Mouse (Mus musculus) myocyte (in vitro differentiated cells): Measurements from ENCODE around the gene Igsf8. TPM values are rescaled to one million over a fixed set of nuclear protein-coding genes. Genes with fewer than 3 reads are reported as not detected.

Source experiments
- H3K27me3 ChIP-seq: one replicate; pipeline ENCODE4 v1.6.1; 2011; ENCODE audit not compliant: control insufficient read depth, insufficient read depth, insufficient read length
- H3K36me3 ChIP-seq: one replicate; pipeline ENCODE4 v1.6.1; 2011; ENCODE audit not compliant: control insufficient read depth, insufficient read depth
- H3K4me2 ChIP-seq: one replicate; pipeline ENCODE4 v1.6.1; 2011; ENCODE audit warnings: low read depth, control low read depth
- H3K4me3 ChIP-seq: one replicate; pipeline ENCODE4 v1.5.1; 2011; ENCODE audit warnings: mild to moderate bottlenecking, control low read depth, moderate library complexity
- H3K79me2 ChIP-seq: one replicate; pipeline ENCODE4 v1.6.1; 2011; ENCODE audit not compliant: control insufficient read depth, insufficient read depth
- H3ac ChIP-seq: one replicate; pipeline ENCODE4 v1.6.1; 2011; ENCODE audit not compliant: control insufficient read depth, insufficient read length
- CEBPB ChIP-seq: IDR thresholded peaks from 2 replicates; pipeline ENCODE4 v1.6.1; 2011; ENCODE audit warnings: mild to moderate bottlenecking, moderate library complexity; ENCODE audit not compliant: poor library complexity, insufficient read depth, severe bottlenecking
- E2F4 ChIP-seq: IDR thresholded peaks from one replicate; pipeline ENCODE4 v1.6.1; 2011; ENCODE audit warnings: mild to moderate bottlenecking, control low read depth, moderate library complexity; ENCODE audit not compliant: insufficient read depth
- MAX ChIP-seq: IDR thresholded peaks from one replicate; pipeline ENCODE4 v1.6.1; 2011; ENCODE audit warnings: low read depth, mild to moderate bottlenecking, control low read depth
- MYOD1 ChIP-seq, 3 experiments: IDR thresholded peaks; one replicate each; pipeline ENCODE4 v1.6.1; 2011; ENCODE audit warnings: control low read depth in 2 of 3, low read depth in 2 of 3, mild to moderate bottlenecking in 2 of 3, moderate library complexity in 1 of 3; ENCODE audit not compliant: insufficient read length in 2 of 3, control insufficient read depth in 1 of 3
- MYOG ChIP-seq, 3 experiments: IDR thresholded peaks; one replicate each; pipeline ENCODE4 v1.6.1; 2011; ENCODE audit warnings: control low read depth in 2 of 3, low read depth in 2 of 3, mild to moderate bottlenecking in 2 of 3; ENCODE audit not compliant: insufficient read length in 2 of 3, control insufficient read depth in 1 of 3, insufficient read depth in 1 of 3
- POLR2A ChIP-seq: IDR thresholded peaks from one replicate; pipeline ENCODE4 v1.6.1; 2011; ENCODE audit warnings: low read depth, mild to moderate bottlenecking, control low read depth, moderate library complexity; ENCODE audit not compliant: insufficient read length
- POLR2AphosphoS2 ChIP-seq: IDR thresholded peaks from one replicate; pipeline ENCODE4 v1.6.1; 2011; ENCODE audit warnings: low read depth, control low read depth; ENCODE audit not compliant: insufficient read length
- REST ChIP-seq: IDR thresholded peaks from one replicate; pipeline ENCODE4 v1.6.1; 2011; ENCODE audit warnings: mild to moderate bottlenecking, control low read depth, moderate library complexity; ENCODE audit not compliant: insufficient read depth, insufficient read length
- SRF ChIP-seq: IDR thresholded peaks from one replicate; pipeline ENCODE4 v1.6.1; 2011; ENCODE audit warnings: low read depth; ENCODE audit not compliant: control insufficient read depth, insufficient read length
- TCF12 ChIP-seq: IDR thresholded peaks from one replicate; pipeline ENCODE4 v1.6.1; 2011; ENCODE audit warnings: mild to moderate bottlenecking, control low read depth; ENCODE audit not compliant: poor library complexity, insufficient read depth, severe bottlenecking
- TCF3 ChIP-seq: IDR thresholded peaks from one replicate; pipeline ENCODE4 v1.6.1; 2011; ENCODE audit warnings: low read depth, control low read depth; ENCODE audit not compliant: insufficient read length
- USF1 ChIP-seq: IDR thresholded peaks from one replicate; pipeline ENCODE4 v1.6.1; 2011; ENCODE audit warnings: low read depth, mild to moderate bottlenecking, control low read depth, moderate library complexity
- polyA plus RNA-seq: library from polyadenylated mRNA; unstranded; fragments of >200 nt; fragmentation: generic; extraction: Trizol; gene quantifications from one replicate; pipeline ENCODE4 v1.2.1, GENCODE M21; 2012; ENCODE audit warnings: missing spikeins

Gene Igsf8
- polyA plus RNA-seq, 1 experiment = 79.7 TPM

DNA sequence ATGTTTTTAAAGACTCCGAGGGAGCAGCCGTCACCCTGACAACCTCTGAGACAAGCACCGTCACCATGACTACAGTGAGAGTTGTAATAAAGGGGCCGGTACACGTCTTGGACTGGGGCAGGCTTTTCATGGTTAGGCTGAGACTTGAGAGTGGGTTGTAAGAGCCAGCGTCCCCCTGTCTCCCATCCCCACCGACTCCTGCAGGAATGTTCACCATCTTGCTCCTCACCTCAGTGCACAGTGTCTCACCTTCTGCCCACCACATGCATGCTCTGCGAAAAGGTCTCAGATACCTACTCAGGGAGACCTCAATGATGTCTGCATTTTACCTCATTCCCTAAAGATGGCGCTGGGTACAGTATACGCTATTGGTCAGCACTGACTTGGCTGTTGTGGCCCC, 10.3 kb downstream of the Igsf8 start:
- Histone ChIP-seq H3ac (no peak overlapping the region), H3K4me2 (no peak overlapping the region), H3K4me3 (no peak overlapping the region), H3K27me3 (no peaks in the 10 kb centered on the region), H3K79me2 (no peaks in the 10 kb centered on the region), H3K36me3 (no peaks in the 10 kb centered on the region)
- TF ChIP-seq E2F4 (no peak), TCF12 (no peak), CEBPB (no peak), SRF (no peak), USF1 (no peak), MAX (no peak), POLR2AphosphoS2 (no peak), TCF3 (no peak), REST (no peak), MYOD1 (IDR thresholded peaks at IDR 0.05; ENCODE audit: control insufficient read depth in 1 of 3, insufficient read length in 2 of 3, low read depth in 2 of 3) (no peak), POLR2A (no peak), MYOG (IDR thresholded peaks at IDR 0.05; ENCODE audit: control insufficient read depth in 1 of 3, insufficient read depth in 1 of 3, insufficient read length in 2 of 3, low read depth in 2 of 3) (no peak)

DNA sequence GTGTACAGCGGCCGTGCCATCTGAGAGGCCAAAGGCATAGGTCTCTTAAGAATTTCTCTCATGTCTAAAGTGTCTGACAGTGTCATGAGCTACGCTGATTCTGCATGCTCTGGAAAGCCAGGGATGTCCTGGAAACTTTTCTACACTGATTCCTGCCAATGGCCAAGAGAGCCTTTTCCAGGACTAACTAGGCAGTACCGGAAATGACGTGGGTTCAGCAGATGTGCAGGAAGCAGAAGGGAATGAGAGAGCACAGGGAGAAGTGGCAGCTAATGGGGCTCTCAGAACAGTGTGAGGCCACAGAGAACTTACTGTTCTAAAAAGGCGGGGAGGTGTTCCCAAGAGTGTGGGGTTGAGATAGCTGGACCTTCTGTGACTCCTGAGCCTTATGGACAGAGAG, 11.9 kb downstream of the Igsf8 start:
- H3K27me3 ChIP-seq = no peaks in the 10 kb centered on the region
- H3ac ChIP-seq = no peak overlapping the region
- no peak overlapping the region for H3K4me2 ChIP-seq
- TF ChIP-seq TCF3 (no peak), POLR2A (no peak), CEBPB (no peak), TCF12 (no peak), E2F4 (no peak), USF1 (no peak), MYOG (IDR thresholded peaks at IDR 0.05; ENCODE audit: control insufficient read depth in 1 of 3, insufficient read depth in 1 of 3, insufficient read length in 2 of 3, low read depth in 2 of 3) (no peak), SRF (no peak), REST (no peak), POLR2AphosphoS2 (no peak), MAX (no peak), MYOD1 (IDR thresholded peaks at IDR 0.05; ENCODE audit: control insufficient read depth in 1 of 3, insufficient read length in 2 of 3, low read depth in 2 of 3) (no peak)
- no peaks in the 10 kb centered on the region for H3K79me2 ChIP-seq
- no peaks in the 10 kb centered on the region for H3K36me3 ChIP-seq
- H3K4me3 ChIP-seq = no peak overlapping the region

DNA sequence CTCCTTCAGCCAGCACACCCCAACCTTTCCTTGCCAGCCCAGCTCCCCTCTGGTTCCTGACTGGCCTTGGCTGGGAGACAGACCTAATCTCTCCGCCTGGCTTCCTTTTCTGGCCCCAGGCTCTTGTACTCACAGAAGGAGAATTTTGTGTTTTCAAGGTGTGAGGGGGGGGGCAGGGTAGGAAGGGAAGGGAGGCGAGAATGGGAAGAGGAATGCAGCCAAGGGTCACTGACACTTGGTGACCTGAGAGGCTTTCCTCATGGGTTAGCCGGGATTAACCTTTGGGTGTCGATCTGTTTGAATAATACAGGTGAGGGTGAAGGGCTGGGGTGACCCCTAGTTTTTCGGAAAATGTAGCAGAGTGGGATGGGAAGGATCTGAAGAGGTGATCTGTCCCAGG, 12.7 kb downstream of the Igsf8 start:
- no peak overlapping the region for H3K4me3 ChIP-seq
- H3K79me2 ChIP-seq = no peaks in the 10 kb centered on the region
- no peaks in the 10 kb centered on the region for H3K36me3 ChIP-seq
- H3K4me2 ChIP-seq = no peak overlapping the region
- no peaks in the 10 kb centered on the region for H3K27me3 ChIP-seq
- no peak for TF ChIP-seq USF1
- TF ChIP-seq TCF3 = no peak
- no peak for TF ChIP-seq MYOD1 (IDR thresholded peaks at IDR 0.05; ENCODE audit: control insufficient read depth in 1 of 3, insufficient read length in 2 of 3, low read depth in 2 of 3)
- no peak overlapping the region for H3ac ChIP-seq

DNA sequence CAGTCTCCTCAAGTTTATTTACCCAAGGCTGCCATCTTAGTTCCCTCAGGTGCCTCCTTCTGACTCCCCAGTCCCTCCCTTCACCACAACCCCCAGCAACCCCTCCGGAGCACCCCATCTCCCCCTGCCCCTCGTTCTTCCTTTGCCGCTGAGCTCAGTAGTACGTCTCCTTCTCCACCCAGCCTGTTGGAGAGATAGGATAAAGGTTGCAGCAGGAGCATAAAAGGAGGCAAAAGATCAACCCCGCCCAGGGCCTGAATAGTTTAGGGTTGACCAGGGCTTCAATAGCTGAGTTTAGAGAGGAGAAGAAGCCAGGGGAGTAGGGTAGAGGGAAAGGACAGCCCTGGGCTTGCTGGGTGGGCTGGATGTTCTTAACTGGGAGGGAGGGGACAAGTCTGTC, 13.1 kb downstream of the Igsf8 start:
- no peak overlapping the region for H3K4me2 ChIP-seq
- H3K36me3 ChIP-seq = no peaks in the 10 kb centered on the region
- H3K79me2 ChIP-seq = no peaks in the 10 kb centered on the region
- H3ac ChIP-seq = no peak overlapping the region
- TF ChIP-seq USF1 (no peak), POLR2A (no peak), TCF12 (no peak), MYOG (IDR thresholded peaks at IDR 0.05; ENCODE audit: control insufficient read depth in 1 of 3, insufficient read depth in 1 of 3, insufficient read length in 2 of 3, low read depth in 2 of 3) (no peak), TCF3 (no peak), MAX (no peak), REST (no peak), POLR2AphosphoS2 (no peak), SRF (no peak), E2F4 (no peak), CEBPB (no peak), MYOD1 (IDR thresholded peaks at IDR 0.05; ENCODE audit: control insufficient read depth in 1 of 3, insufficient read length in 2 of 3, low read depth in 2 of 3) (no peak)
- no peak overlapping the region for H3K4me3 ChIP-seq
- H3K27me3 ChIP-seq = no peaks in the 10 kb centered on the region

DNA sequence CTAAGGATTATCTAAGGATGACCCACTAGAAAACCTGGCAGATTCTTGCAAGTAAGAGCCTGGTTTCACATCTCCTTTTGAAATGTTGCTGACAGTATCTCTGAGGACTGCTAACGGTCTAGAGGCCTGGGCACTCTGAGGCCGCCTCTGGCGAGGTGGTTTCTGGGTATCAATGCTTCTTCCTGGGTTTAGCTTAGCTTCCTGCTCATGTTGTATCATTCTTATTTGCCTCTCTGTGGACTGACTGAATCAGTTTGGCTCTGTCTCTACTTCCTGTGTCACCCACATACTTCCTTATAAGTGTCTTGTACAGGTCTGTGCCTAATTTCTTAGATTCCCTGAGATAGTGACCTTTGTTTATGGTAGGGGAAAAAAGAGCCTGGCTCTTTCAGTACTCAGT, 15.7 kb downstream of the Igsf8 start:
- TF ChIP-seq SRF (no peak), MYOD1 (IDR thresholded peaks at IDR 0.05; ENCODE audit: control insufficient read depth in 1 of 3, insufficient read length in 2 of 3, low read depth in 2 of 3) (no peak), MYOG (IDR thresholded peaks at IDR 0.05; ENCODE audit: control insufficient read depth in 1 of 3, insufficient read depth in 1 of 3, insufficient read length in 2 of 3, low read depth in 2 of 3) (no peak), TCF3 (no peak), TCF12 (no peak), USF1 (no peak), POLR2A (no peak), MAX (no peak), POLR2AphosphoS2 (no peak), E2F4 (no peak)
- H3ac ChIP-seq = no peak overlapping the region
- H3K79me2 ChIP-seq = no peaks in the 10 kb centered on the region
- peaks cover 3% of the 10 kb centered on the region for H3K36me3 ChIP-seq
- H3K4me3 ChIP-seq = no peak overlapping the region
- no peaks in the 10 kb centered on the region for H3K27me3 ChIP-seq
- H3K4me2 ChIP-seq = no peak overlapping the region
